Mouse (Mus musculus): ENCODE measurements around the gene Mup11.
"Not testable (repeated sequence)": the region's sequence is repeated elsewhere in the genome, so short reads cannot be mapped to it uniquely, and the experiment has no call there.

The Mup11 gene

DNA sequence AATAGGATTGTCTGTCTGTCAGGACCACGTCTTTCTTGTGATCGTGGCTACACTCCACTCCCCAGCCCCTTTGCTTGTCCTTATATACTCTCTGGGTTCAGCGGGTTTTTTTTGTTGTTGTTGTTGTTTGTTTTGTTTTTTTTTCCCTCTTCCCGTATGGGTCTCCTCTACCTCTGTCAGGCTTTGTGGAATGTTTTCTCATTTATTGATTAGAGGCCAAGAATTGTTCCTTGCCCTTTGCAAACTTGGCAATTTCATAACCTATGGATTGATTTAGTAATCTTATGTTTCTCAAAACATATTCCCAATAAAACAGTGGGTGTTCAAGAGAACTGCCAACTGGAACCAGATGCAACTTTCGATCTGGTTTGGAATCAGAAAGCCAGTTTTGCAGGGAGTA is at the start of gene Mup11:
Mup11 (minus strand) TSS at position 101 of the 400 bp plus-strand sequence.
- not testable (repeated sequence) for DNase-seq
